Mouse (Mus musculus): ENCODE data around the gene 2810006K23Rik.

- no peak for TF ChIP-seq POLR2A (IDR thresholded peaks at IDR 0.05; ENCODE audit: control insufficient read depth, extremely low read depth, insufficient read depth, low read length, poor library complexity)
- no peak for TF ChIP-seq CTCF (IDR thresholded peaks at IDR 0.05; ENCODE audit: borderline replicate concordance, control insufficient read depth, extremely low read depth, insufficient read depth, low read length, poor library complexity)
Measured at GRCm38 (mm10) chr5:124374298-124374697, 46.4 kb downstream of the 2810006K23Rik start.

All from thymus, adult 2 months (tissue).